ENCODE assay signal across 10 mouse cellular contexts in genomic region chr6:54591778-54592177, GRCm38 (mm10). TPM values are rescaled to one million over a fixed set of nuclear protein-coding genes. Genes with fewer than 3 reads are reported as not detected.
DNase-seq lines count a peak whose midpoint lies in the region; ATAC-seq and TF ChIP-seq lines count a peak whose summit lies in the region.
"Had no signal": no experiment of that assay in that cellular context is flagged by ENCODE, and none has a peak within 500 bp of the region (broad histone marks: within the 10 kb centered on the region; RNA-seq: fewer than 3 reads in every experiment).

No protein-coding gene starts in this region.

- H3K9me3 ChIP-seq in forebrain, embryonic 11.5 days (ENCODE audit: control insufficient read depth, low read length): no peaks in the 10 kb centered on the region
- no peaks in the 10 kb centered on the region for H3K9me3 ChIP-seq in hindbrain, postnatal 0 days (ENCODE audit: low read length)

- H3K36me3 ChIP-seq in forebrain, embryonic 11.5 days (ENCODE audit: control insufficient read depth, insufficient read depth, low read length): no peaks in the 10 kb centered on the region
- H3K36me3 ChIP-seq in hindbrain, postnatal 0 days (ENCODE audit: insufficient read depth, low read length): no peaks in the 10 kb centered on the region

- WGBS in forebrain, embryonic 11.5 days: 54% methylated on average over 6 of the region's 6 CpGs
- 41% methylated on average over 6 of the region's 6 CpGs for WGBS in hindbrain, postnatal 0 days

- TF ChIP-seq CTCF in hindbrain, postnatal 0 days (IDR thresholded peaks at IDR 0.05; ENCODE audit: low read depth): no peak

- ATAC-seq in forebrain, embryonic 11.5 days (replicated peaks; ENCODE audit: low FRiP score): no peak
- no peak for ATAC-seq in hindbrain, postnatal 0 days
- ATAC-seq in inflammation-experienced regulatory T-cells, adult 6 months: no peak

- H3K4me3 ChIP-seq in forebrain, embryonic 11.5 days (ENCODE audit: low read depth, low read length): no peak overlapping the region; the same call in 1 of the 2 replicates
- no peak overlapping the region for H3K4me3 ChIP-seq in hindbrain, postnatal 0 days (ENCODE audit: low read length)

- no peak overlapping the region for H3K27ac ChIP-seq in forebrain, embryonic 11.5 days (ENCODE audit: low read depth, low read length)
- H3K27ac ChIP-seq in hindbrain, postnatal 0 days: no peak overlapping the region

- peak; percentile 16 for DNase-seq in NIH3T3 (ENCODE audit: low read depth)
- no peak for DNase-seq in forebrain, embryonic 11.5 days (ENCODE audit: low spot score)
- no peak for DNase-seq in hindbrain, postnatal 0 days (ENCODE audit: low spot score)
- DNase-seq in lung, postnatal 25 days (ENCODE audit: low spot score): peak; percentile 72
- DNase-seq in ovary, adult 18-20 months (ENCODE audit: low spot score): no peak
- no peak for DNase-seq in right cerebral cortex, postnatal 14 days
- DNase-seq in spleen, postnatal 10 days (ENCODE audit: low spot score in 2 of 2): no peak
- DNase-seq: thymus, adult 2 months had no signal

- no peak overlapping the region for H3K9ac ChIP-seq in forebrain, embryonic 11.5 days (ENCODE audit: low read length)
- no peak overlapping the region for H3K9ac ChIP-seq in hindbrain, postnatal 0 days (replicated peaks; ENCODE audit: low read length)

- peak overlapping the region; percentile 41; the same call in 1 of the 2 replicates for H3K4me2 ChIP-seq in forebrain, embryonic 11.5 days (ENCODE audit: low read depth, low read length, severe bottlenecking)
- peak overlapping the region; percentile 96 for H3K4me2 ChIP-seq in hindbrain, postnatal 0 days (ENCODE audit: low read depth, low read length)

- peaks cover 7% of the 10 kb centered on the region; the same call in 1 of the 2 replicates for H3K4me1 ChIP-seq in forebrain, embryonic 11.5 days (replicated peaks; ENCODE audit: control insufficient read depth, insufficient read depth, low read length)
- peaks cover 12% of the 10 kb centered on the region; the same call in 1 of the 2 replicates for H3K4me1 ChIP-seq in hindbrain, postnatal 0 days (ENCODE audit: insufficient read depth, low read length)

- H3K27me3 ChIP-seq in forebrain, embryonic 11.5 days (ENCODE audit: control insufficient read depth, insufficient read depth, low read length): no peaks in the 10 kb centered on the region
- no peaks in the 10 kb centered on the region for H3K27me3 ChIP-seq in hindbrain, postnatal 0 days (ENCODE audit: insufficient read depth, low read length)

RNA-seq across cellular contexts. Expression of gene Plekha8, which starts 3.1 kb away (rescaled TPM):
- polyA plus RNA-seq in forebrain, embryonic 11.5 days (2014; fragmentation: Nextera tagmentation; extraction: Ambion mirVana): 25.8 and 25.9 TPM in 2 replicates
- 12.9 and 13.4 TPM in 2 replicates for total RNA-seq in hindbrain, postnatal 0 days (2014; rRNA removed)
- polyA plus RNA-seq in hindbrain, postnatal 0 days (2015; fragmentation: Nextera tagmentation; extraction: Ambion mirVana): 4.8 and 4.9 TPM in 2 replicates
- 1 to 10 TPM; 1.3 to 1.6 (median 1.5) TPM for polyA plus RNA-seq in inflammation-experienced regulatory T-cells, adult 6 months (2017; shearing (Covaris generic))

RNA-seq across cellular contexts. Expression of gene Fkbp14, which starts 5.3 kb away (rescaled TPM):
- 15.4 and 18.8 TPM in 2 replicates for polyA plus RNA-seq in forebrain, embryonic 11.5 days (2014; fragmentation: Nextera tagmentation; extraction: Ambion mirVana)
- 4.9 and 5.7 TPM in 2 replicates for total RNA-seq in hindbrain, postnatal 0 days (2014; rRNA removed)
- polyA plus RNA-seq in hindbrain, postnatal 0 days (2015; fragmentation: Nextera tagmentation; extraction: Ambion mirVana): 6.9 TPM in 2 replicates
- not detected for polyA plus RNA-seq in inflammation-experienced regulatory T-cells, adult 6 months (2017; shearing (Covaris generic))

RNA-seq across cellular contexts. Expression of gene Scrn1, which starts 25.5 kb away (rescaled TPM):
- 102 and 123 TPM in 2 replicates for polyA plus RNA-seq in forebrain, embryonic 11.5 days (2014; fragmentation: Nextera tagmentation; extraction: Ambion mirVana)
- 117 and 121 TPM in 2 replicates for total RNA-seq in hindbrain, postnatal 0 days (2014; rRNA removed)
- polyA plus RNA-seq in hindbrain, postnatal 0 days (2015; fragmentation: Nextera tagmentation; extraction: Ambion mirVana): 91.7 and 93.2 TPM in 2 replicates
- under 1 TPM in 1 of 3 experiments, not detected in 2; 0.13 TPM for polyA plus RNA-seq in inflammation-experienced regulatory T-cells, adult 6 months (2017; shearing (Covaris generic))
- total RNA-seq: MEL had no signal

Comparison
In these comparisons a context has a peak if more than half of its experiments do, and no peak if none do; other contexts are left out.
1. DNase-seq: peak in NIH3T3 (single experiment) and lung, postnatal 25 days (single experiment); none in forebrain, embryonic 11.5 days (single experiment), hindbrain, postnatal 0 days (single experiment), ovary, adult 18-20 months (single experiment), right cerebral cortex, postnatal 14 days (single experiment) and spleen, postnatal 10 days (0 of 2).
2. RNA of gene Scrn1, which starts 25.5 kb away (polyA plus RNA-seq): 102 to 123 TPM in forebrain, embryonic 11.5 days and 91.7 to 93.2 TPM in hindbrain, postnatal 0 days; 0.13 TPM in inflammation-experienced regulatory T-cells, adult 6 months; every median in the first group is over 10 times any median in the second.